Mouse (Mus musculus) central nervous system, embryonic 11.5 days (tissue): ENCODE measurements around the gene Prss33. TPM values are rescaled to one million over a fixed set of nuclear protein-coding genes. Genes with fewer than 3 reads are reported as not detected.

Experiments used
- polyA plus RNA-seq: library from polyadenylated mRNA; depleted of rRNA; stranded (reverse); fragments of >200 nt; gene quantifications from 2 replicates; pipeline ENCODE4 v1.2.3, GENCODE M21; 2012; rRNA removed

Prss33 gene
- polyA plus RNA-seq = 0.26 and 0.46 TPM in 2 replicates

GRCm38 (mm10) chr17:23836006-23836575 lies at the start of gene Prss33:
Gene Prss33, minus strand, starts transcription at chr17:23836056.

GRCm38 (mm10) chr17:23880576-23880975 lies 44.7 kb upstream of the Prss33 start, which contains the start of the genes Dcpp1 and Dcpp2:
Gene Dcpp1, plus strand, starts transcription at chr17:23880876.
Gene Dcpp2, plus strand, starts transcription at chr17:23880880.

GRCm38 (mm10) chr17:23867756-23868155 lies 31.9 kb upstream of the Prss33 start, which contains the start of gene Prss21:
Gene Prss21, plus strand, starts transcription at chr17:23868056.

GRCm38 (mm10) chr17:23843812-23844273 lies 8.0 kb upstream of the Prss33 start, which contains the start of the genes Prss32 and Prss41:
Gene Prss32, plus strand, starts transcription at chr17:23843855.
Gene Prss41, minus strand, starts transcription at chr17:23844172.

GRCm38 (mm10) chr17:23829064-23829619 lies 6.7 kb downstream of the Prss33 start, which contains the start of gene Elob:
Gene Elob, minus strand, starts transcription at chr17:23829136.

GRCm38 (mm10) chr17:23790269-23791078 lies 45.4 kb downstream of the Prss33 start, which contains the start of gene Srrm2:
Gene Srrm2, plus strand, starts transcription at chr17:23790532.

GRCm38 (mm10) chr17:23785561-23786471 lies 50.0 kb downstream of the Prss33 start, which contains the start of gene Flywch2:
Gene Flywch2, minus strand, starts transcription at chr17:23786081.

Other genes with a start within 250 kb of the Prss33 start
- 30.8 and 32.9 TPM in 2 replicates for gene Zfp13, start 236.6 kb downstream of the Prss33 start, polyA plus RNA-seq
- gene Zscan10, start 235.2 kb downstream of the Prss33 start, polyA plus RNA-seq = 0.38 and 0.57 TPM in 2 replicates
- 0.74 and 1.1 TPM in 2 replicates for gene Mmp25, start 190.8 kb downstream of the Prss33 start, polyA plus RNA-seq
- gene Bicdl2, start 175.6 kb downstream of the Prss33 start, polyA plus RNA-seq = 0.19 and 0.22 TPM in 2 replicates
- gene Hcfc1r1, start 162.5 kb downstream of the Prss33 start, polyA plus RNA-seq = 35.1 and 40.8 TPM in 2 replicates
- gene Thoc6, start 162.2 kb downstream of the Prss33 start, polyA plus RNA-seq = 44.0 and 45.6 TPM in 2 replicates
- 2.3 and 3.4 TPM in 2 replicates for gene Tnfrsf12a, start 158.6 kb downstream of the Prss33 start, polyA plus RNA-seq
- 4.8 and 12.5 TPM in 2 replicates for gene Cldn6, start 156.8 kb downstream of the Prss33 start, polyA plus RNA-seq
- 1.6 and 2.8 TPM in 2 replicates for gene Cldn9, start 152.0 kb downstream of the Prss33 start, polyA plus RNA-seq
- 0.05 and 1.1 TPM in 2 replicates for gene 1520401A03Rik, start 113.3 kb downstream of the Prss33 start, polyA plus RNA-seq
- 45.2 and 56.0 TPM in 2 replicates for gene Pkmyt1, start 109.7 kb downstream of the Prss33 start, polyA plus RNA-seq
- 12.7 and 14.2 TPM in 2 replicates for gene Paqr4, start 95.2 kb downstream of the Prss33 start, polyA plus RNA-seq
- gene Kremen2, start 90.2 kb downstream of the Prss33 start, polyA plus RNA-seq = 1.4 and 6.2 TPM in 2 replicates
- gene Flywch1, start 64.5 kb downstream of the Prss33 start, polyA plus RNA-seq = 83.3 and 88.4 TPM in 2 replicates
- 28.6 and 30.1 TPM in 2 replicates for gene Flywch2, start 50.0 kb downstream of the Prss33 start, polyA plus RNA-seq
- 640 and 782 TPM in 2 replicates for gene Srrm2, start 45.5 kb downstream of the Prss33 start, polyA plus RNA-seq
- 524 and 676 TPM in 2 replicates for gene Elob, start 6.9 kb downstream of the Prss33 start, polyA plus RNA-seq
- gene Prss32, start 7.8 kb upstream of the Prss33 start, polyA plus RNA-seq = 0.06 TPM in 1 of 2 replicates, not detected in the other
- gene Prss41, start 8.1 kb upstream of the Prss33 start, polyA plus RNA-seq = 1.2 and 3.0 TPM in 2 replicates
- not detected in 2 replicates for gene Prss21, start 32.0 kb upstream of the Prss33 start, polyA plus RNA-seq
- gene Dcpp1, start 44.8 kb upstream of the Prss33 start, polyA plus RNA-seq = not detected in 2 replicates
- gene Dcpp2, start 44.8 kb upstream of the Prss33 start, polyA plus RNA-seq = not detected in 2 replicates
- gene Dcpp3, start 81.4 kb upstream of the Prss33 start, polyA plus RNA-seq = not detected in 2 replicates
- 0.08 TPM in 1 of 2 replicates, not detected in the other for gene Sbp, start 105.6 kb upstream of the Prss33 start, polyA plus RNA-seq
- not detected in 2 replicates for gene Sbpl, start 119.2 kb upstream of the Prss33 start, polyA plus RNA-seq
- 0.05 TPM in 1 of 2 replicates, not detected in the other for gene Prss30, start 144.5 kb upstream of the Prss33 start, polyA plus RNA-seq
- 0.22 and 0.35 TPM in 2 replicates for gene Prss22, start 162.0 kb upstream of the Prss33 start, polyA plus RNA-seq
- 0.15 TPM in 1 of 2 replicates, not detected in the other for gene Prss27, start 202.1 kb upstream of the Prss33 start, polyA plus RNA-seq
- gene Kctd5, start 237.4 kb upstream of the Prss33 start, polyA plus RNA-seq = 46.7 and 67.8 TPM in 2 replicates